Mouse (Mus musculus) cerebellum, postnatal 14 days (tissue): ENCODE measurements at regions not wholly inside any gene's neighbourhood (a gene's known extent, or its start where the extent isn't known, plus 50 kb on each side); places are given as distances from the start of the nearest gene placed in this dataset.
A peak's percentile ranks its signal among the peaks of the same experiment; 100 is the strongest.

Experiments used
- DNase-seq, 2 experiments: peaks; one replicate each; pipeline ENCODE4 v3.0.0; 2021; ENCODE audit warnings: mixed read lengths in 2 of 2

- DNase-seq = no peak
These were observed 89.6 kb downstream of the Ppp4r2 start for GRCm38 (mm10) chr6:100923070-100923469.

GRCm38 (mm10) chr6:100923686-100924085 is 90.3 kb downstream of the Ppp4r2 start:
- no peak for DNase-seq

GRCm38 (mm10) chr6:100928791-100929758 is 95.7 kb downstream of the Ppp4r2 start:
- no peak for DNase-seq

GRCm38 (mm10) chr6:100929759-100930358 is 96.4 kb downstream of the Ppp4r2 start:
- DNase-seq = no peak

- no peak for DNase-seq
These were observed 97.3 kb downstream of the Ppp4r2 start for GRCm38 (mm10) chr6:100930706-100931105.

- DNase-seq = no peak
These were observed 101.0 kb downstream of the Ppp4r2 start for GRCm38 (mm10) chr6:100934424-100934823.

- no peak for DNase-seq
These were observed 104.4 kb downstream of the Ppp4r2 start for GRCm38 (mm10) chr6:100937802-100938201.

GRCm38 (mm10) chr6:100938376-100938775 is 105.0 kb downstream of the Ppp4r2 start:
- no peak for DNase-seq

- peak; percentile 67 to 68 for DNase-seq
These were observed 105.6 kb downstream of the Ppp4r2 start for GRCm38 (mm10) chr6:100939042-100939441.

GRCm38 (mm10) chr6:100939766-100940165 is 106.3 kb downstream of the Ppp4r2 start:
- DNase-seq = no peak

GRCm38 (mm10) chr6:100941686-100942085 is 108.3 kb downstream of the Ppp4r2 start:
- no peak for DNase-seq

GRCm38 (mm10) chr6:100942956-100943355 is 109.5 kb downstream of the Ppp4r2 start:
- no peak for DNase-seq

- no peak for DNase-seq
These were observed 112.4 kb downstream of the Ppp4r2 start for GRCm38 (mm10) chr6:100945796-100946195.

GRCm38 (mm10) chr6:100948340-100948739 is 114.9 kb downstream of the Ppp4r2 start:
- DNase-seq = peak; percentile 12 to 22

- DNase-seq = no peak
These were observed 118.2 kb downstream of the Ppp4r2 start for GRCm38 (mm10) chr6:100951646-100952045.

GRCm38 (mm10) chr6:100952470-100952869 is 119.0 kb downstream of the Ppp4r2 start:
- no peak for DNase-seq

GRCm38 (mm10) chr6:100954563-100954962 is 121.1 kb downstream of the Ppp4r2 start:
- DNase-seq = no peak

- DNase-seq = no peak
These were observed 133.1 kb downstream of the Ppp4r2 start for GRCm38 (mm10) chr6:100966481-100966880.

- DNase-seq = no peak
These were observed 134.8 kb downstream of the Ppp4r2 start for GRCm38 (mm10) chr6:100968080-100968856.

GRCm38 (mm10) chr6:100968960-100969359 is 135.5 kb downstream of the Ppp4r2 start:
- no peak for DNase-seq

- no peak for DNase-seq
These were observed 137.5 kb downstream of the Ppp4r2 start for GRCm38 (mm10) chr6:100970810-100971447.

- no peak for DNase-seq
These were observed 138.1 kb downstream of the Ppp4r2 start for GRCm38 (mm10) chr6:100971462-100971955.
